Mouse (Mus musculus): ENCODE measurements around the gene Olfr734.

Gene Olfr734

GRCm38 (mm10) chr14:50326661-50327060 lies at the start of gene Olfr734:
Olfr734 (minus strand) TSS chr14:50326761.
- no peak for DNase-seq (ENCODE audit: low read depth in 1 of 2, low spot score in 2 of 2)

GRCm38 (mm10) chr14:50363561-50363960 lies 37.0 kb upstream of the Olfr734 start:
- no peak for DNase-seq (ENCODE audit: low read depth in 1 of 2, low spot score in 2 of 2)

- no peak for DNase-seq (ENCODE audit: low read depth in 1 of 2, low spot score in 2 of 2)
These were observed 33.9 kb upstream of the Olfr734 start for GRCm38 (mm10) chr14:50360480-50360879.

GRCm38 (mm10) chr14:50357593-50357992 lies 31.0 kb upstream of the Olfr734 start, which contains the start of gene Tlr11:
Tlr11 (plus strand) TSS chr14:50357914.
- DNase-seq (ENCODE audit: low read depth in 1 of 2, low spot score in 2 of 2), result no peak

- DNase-seq (ENCODE audit: low read depth in 1 of 2, low spot score in 2 of 2), result no peak
These were observed 30.2 kb upstream of the Olfr734 start for GRCm38 (mm10) chr14:50356725-50357124.

GRCm38 (mm10) chr14:50352438-50352837 lies 25.9 kb upstream of the Olfr734 start:
- DNase-seq (ENCODE audit: low read depth in 1 of 2, low spot score in 2 of 2), result no peak

GRCm38 (mm10) chr14:50348796-50349195 lies 22.2 kb upstream of the Olfr734 start, which contains the start of gene Olfr735:
Olfr735 (minus strand) TSS chr14:50348872.
- no peak for DNase-seq (ENCODE audit: low read depth in 1 of 2, low spot score in 2 of 2)

- DNase-seq (ENCODE audit: low read depth in 1 of 2, low spot score in 2 of 2), result no peak
These were observed 25.1 kb downstream of the Olfr734 start, which contains the start of gene Olfr733 for GRCm38 (mm10) chr14:50301422-50301821. Olfr733 (minus strand) TSS chr14:50301522.

- DNase-seq (ENCODE audit: low read depth in 1 of 2, low spot score in 2 of 2), result no peak
These were observed 42.5 kb downstream of the Olfr734 start, which contains the start of gene Olfr732 for GRCm38 (mm10) chr14:50284106-50284505. Olfr732 (minus strand) TSS chr14:50284206.
